Mouse (Mus musculus): ENCODE data around the gene Kdm1a.
A peak's percentile ranks its signal among the peaks of the same experiment; 100 is the strongest.

The Kdm1a gene

GRCm38 (mm10) chr4:136602018-136602554, 437 bp downstream of the Kdm1a start:
- DNase-seq (ENCODE audit: low read depth): no peak

DNA sequence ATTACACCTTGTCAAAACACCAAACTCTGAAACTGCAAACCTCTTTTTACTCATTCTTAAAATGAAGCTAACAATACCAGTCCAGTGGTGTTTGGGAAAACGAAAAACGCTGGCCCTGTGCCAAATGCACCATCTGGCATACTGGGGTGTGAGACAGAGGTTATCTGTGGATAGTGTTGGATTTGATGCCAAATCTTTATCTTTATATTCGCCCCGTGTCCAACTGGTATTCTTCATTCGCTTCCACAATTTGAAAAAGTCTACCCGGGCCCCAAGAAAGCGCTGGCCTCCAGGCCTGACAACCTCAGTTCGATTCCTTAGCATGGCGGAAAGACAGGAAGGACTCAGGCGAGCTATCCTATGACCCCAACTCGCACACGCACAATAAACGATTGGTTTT, 1.0 kb downstream of the Kdm1a start:
- peak; percentile 25 for DNase-seq (ENCODE audit: low read depth)

DNA sequence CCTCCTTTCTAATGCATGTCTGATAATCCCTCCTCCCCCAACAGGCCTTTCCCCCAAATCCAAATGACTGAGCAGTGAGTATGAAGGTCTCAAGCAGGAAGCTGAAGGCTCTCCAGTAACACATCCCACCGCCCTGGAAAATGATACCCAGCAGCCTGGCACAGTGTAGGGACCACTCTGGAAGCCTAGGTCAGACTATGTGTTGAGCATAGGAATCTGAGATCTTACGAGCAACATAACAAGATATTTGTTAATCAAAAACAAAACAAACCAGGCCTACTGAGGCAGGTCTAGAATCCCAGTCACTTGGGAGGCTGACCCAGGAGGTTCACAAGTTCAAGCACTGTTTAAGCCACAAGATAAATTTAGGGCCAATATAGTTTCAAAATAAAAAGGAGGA, 2.0 kb downstream of the Kdm1a start:
- DNase-seq (ENCODE audit: low read depth): no peak

- no peak for DNase-seq (ENCODE audit: low read depth)
Measured at GRCm38 (mm10) chr4:136599869-136600268, 2.7 kb downstream of the Kdm1a start.

DNA sequence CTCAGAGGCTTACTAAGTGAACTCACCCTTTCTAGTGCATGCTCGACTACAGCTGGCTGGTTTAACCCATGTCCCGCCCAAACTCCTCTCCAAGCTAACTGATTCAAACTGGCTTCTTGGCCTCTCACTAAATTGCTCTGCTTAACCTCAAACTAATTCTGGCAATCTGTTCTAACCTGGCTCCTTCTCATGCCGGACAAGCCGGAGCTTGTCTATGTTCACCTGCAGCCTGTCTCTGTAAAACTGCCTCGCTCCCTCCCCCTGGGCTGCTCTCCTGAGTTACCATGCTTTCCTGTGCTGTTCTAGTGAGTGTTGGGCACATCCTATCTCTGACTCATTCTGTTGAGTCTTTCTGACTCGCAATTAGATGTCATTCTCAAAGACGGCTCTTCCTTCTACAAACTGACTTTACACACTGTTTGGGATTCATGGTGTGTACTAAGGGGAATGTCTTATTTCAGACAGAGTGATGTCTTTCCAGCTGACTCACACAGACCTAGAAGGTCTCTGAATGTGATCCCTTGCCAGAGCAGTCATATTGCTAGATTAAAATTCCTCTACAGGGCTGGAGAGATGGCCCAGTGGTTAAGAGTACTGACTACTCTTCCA, 4.2 kb downstream of the Kdm1a start:
- no peak for DNase-seq (ENCODE audit: low read depth)

DNA sequence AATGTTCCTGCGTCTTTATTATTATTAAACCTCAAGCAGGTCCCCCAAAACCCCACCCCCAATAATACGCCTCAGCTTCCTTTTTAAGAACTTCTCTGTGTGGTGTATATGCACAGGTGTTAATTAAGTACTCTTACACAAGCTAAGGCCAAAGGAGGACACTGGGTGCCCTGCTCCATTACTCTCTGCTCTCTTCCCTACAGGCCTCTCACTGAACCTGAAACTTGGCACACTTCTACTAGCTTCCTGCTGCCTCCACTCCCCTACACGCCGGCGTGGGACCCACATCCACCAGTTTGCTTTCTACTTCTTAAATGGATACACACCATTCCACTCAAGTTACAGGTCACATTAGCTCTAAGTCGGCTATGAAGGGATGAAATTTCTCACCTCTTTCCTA, 7.3 kb downstream of the Kdm1a start:
- no peak for DNase-seq (ENCODE audit: low read depth)

GRCm38 (mm10) chr4:136594006-136594405, 8.5 kb downstream of the Kdm1a start:
- DNase-seq (ENCODE audit: low read depth): peak; percentile 18

DNA sequence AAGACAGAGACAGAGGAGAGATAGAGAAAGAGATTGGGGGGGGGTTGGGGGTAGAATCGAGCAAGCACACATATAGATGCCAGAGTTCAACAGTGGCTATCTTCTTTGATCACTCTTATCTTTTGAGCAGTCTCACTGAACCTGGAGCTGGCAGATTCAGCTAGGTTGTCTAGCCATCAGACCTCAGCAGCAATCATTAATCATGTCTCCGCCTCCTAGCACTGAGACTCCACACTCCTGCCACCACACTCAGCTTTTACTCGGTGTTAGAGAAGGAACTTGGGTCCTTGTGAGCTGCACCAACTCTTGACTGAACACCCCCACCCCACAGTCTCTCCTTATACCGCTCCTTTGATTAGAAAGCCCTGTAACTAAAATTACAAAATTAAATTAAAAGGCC, 10.4 kb downstream of the Kdm1a start:
- DNase-seq (ENCODE audit: low read depth): no peak

- DNase-seq (ENCODE audit: low read depth): no peak
Measured at GRCm38 (mm10) chr4:136588003-136588402, 14.5 kb downstream of the Kdm1a start.

GRCm38 (mm10) chr4:136587221-136587827, 15.2 kb downstream of the Kdm1a start:
- DNase-seq (ENCODE audit: low read depth): no peak

- DNase-seq (ENCODE audit: low read depth): no peak
Measured at GRCm38 (mm10) chr4:136581885-136582284, 20.6 kb downstream of the Kdm1a start.

GRCm38 (mm10) chr4:136569998-136570397, 32.5 kb downstream of the Kdm1a start:
- peak; percentile 42 for DNase-seq (ENCODE audit: low read depth)

GRCm38 (mm10) chr4:136568629-136569028, 33.9 kb downstream of the Kdm1a start:
- no peak for DNase-seq (ENCODE audit: low read depth)

- DNase-seq (ENCODE audit: low read depth): no peak
Measured at GRCm38 (mm10) chr4:136562755-136563154, 39.8 kb downstream of the Kdm1a start.

- DNase-seq (ENCODE audit: low read depth): no peak
Measured at GRCm38 (mm10) chr4:136560270-136560991, 42.1 kb downstream of the Kdm1a start.

DNA sequence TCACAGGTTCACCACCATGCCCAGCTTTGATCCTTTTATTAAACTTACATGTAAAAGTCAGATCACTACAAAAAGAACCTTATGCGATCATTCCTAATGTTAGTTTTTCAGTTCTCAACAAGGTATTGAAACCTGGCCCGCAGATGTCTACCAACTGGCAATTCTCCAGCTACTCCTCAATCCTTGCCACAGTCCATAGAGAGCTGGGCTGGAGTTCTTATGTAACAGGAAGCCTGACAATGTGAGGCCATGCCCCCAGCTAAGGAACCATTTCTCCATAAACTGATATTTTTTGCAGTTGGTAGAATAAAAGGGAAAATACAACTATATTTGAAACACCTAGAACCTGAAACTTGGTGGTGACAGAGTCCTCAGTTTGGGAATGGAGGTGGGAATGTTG, 42.8 kb downstream of the Kdm1a start:
- no peak for DNase-seq (ENCODE audit: low read depth)

GRCm38 (mm10) chr4:136557638-136558037, 44.9 kb downstream of the Kdm1a start:
- DNase-seq (ENCODE audit: low read depth): no peak

- no peak for DNase-seq (ENCODE audit: low read depth)
Measured at GRCm38 (mm10) chr4:136553108-136553507, 49.4 kb downstream of the Kdm1a start.

- DNase-seq (ENCODE audit: low read depth): no peak
Measured at GRCm38 (mm10) chr4:136548381-136548801, 54.1 kb downstream of the Kdm1a start.

GRCm38 (mm10) chr4:136547721-136548120, 54.8 kb downstream of the Kdm1a start:
- no peak for DNase-seq (ENCODE audit: low read depth)

GRCm38 (mm10) chr4:136546279-136547045, 56.1 kb downstream of the Kdm1a start:
- DNase-seq (ENCODE audit: low read depth): no peak

DNA sequence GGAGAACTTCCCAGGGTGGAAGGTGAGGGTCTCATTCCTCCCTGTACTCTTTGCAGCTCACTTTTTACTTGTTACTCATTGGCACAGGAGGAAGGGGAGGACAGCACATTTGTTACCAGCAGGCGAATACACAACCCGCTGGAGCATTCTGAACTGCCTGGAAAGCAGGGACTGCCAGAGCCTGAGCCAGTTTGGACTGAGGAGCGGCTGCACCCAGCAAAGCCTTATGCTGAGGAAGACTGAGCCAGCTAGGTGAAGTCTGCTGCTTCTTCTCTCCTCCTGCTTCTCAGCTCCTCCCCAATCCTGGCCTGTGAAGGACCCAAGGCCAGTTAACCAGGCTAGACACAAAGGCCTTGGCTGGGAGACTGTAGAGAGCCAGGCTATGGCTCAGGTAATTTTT, 57.4 kb downstream of the Kdm1a start:
- DNase-seq (ENCODE audit: low read depth): no peak
